15 mouse cellular contexts compared by ENCODE assay signal in genomic region chr8:126250486-126250885, GRCm38 (mm10). TPM values are rescaled to one million over a fixed set of nuclear protein-coding genes. Genes with fewer than 3 reads are reported as not detected.
"Had no signal": no experiment of that assay in that cellular context is flagged by ENCODE, and none has a peak within 500 bp of the region (broad histone marks: within the 10 kb centered on the region; RNA-seq: fewer than 3 reads in every experiment).

No protein-coding gene starts in this region.

- H3K27ac ChIP-seq: limb, embryonic 13.5 days; liver, embryonic 14.5 days; neural tube, embryonic 15.5 days; stomach, embryonic 15.5 days had no signal

- H3K27me3 ChIP-seq: neural tube, embryonic 15.5 days; stomach, embryonic 15.5 days had no signal

- H3K4me2 ChIP-seq: limb, embryonic 13.5 days; neural tube, embryonic 15.5 days; stomach, embryonic 15.5 days had no signal

- H3K4me1 ChIP-seq: limb, embryonic 13.5 days; neural tube, embryonic 15.5 days; stomach, embryonic 15.5 days had no signal

- H3K9ac ChIP-seq: limb, embryonic 13.5 days; liver, embryonic 14.5 days; neural tube, embryonic 15.5 days; stomach, embryonic 15.5 days had no signal

- H3K36me3 ChIP-seq: limb, embryonic 13.5 days; neural tube, embryonic 15.5 days; stomach, embryonic 15.5 days had no signal

- H3K9me3 ChIP-seq: limb, embryonic 13.5 days; neural tube, embryonic 15.5 days; stomach, embryonic 15.5 days had no signal

- DNase-seq: kidney, postnatal 14 days; left cerebral cortex, postnatal 4 days; lung, adult 18-20 months; midbrain, embryonic 14.5 days; right cerebral cortex, postnatal 4 days; spleen, adult 18-20 months; thymus, adult 2 months; thymus, postnatal 25 days had no signal

- H3K4me3 ChIP-seq: limb, embryonic 13.5 days; myocyte; neural tube, embryonic 15.5 days; stomach, embryonic 15.5 days had no signal

RNA-seq across cellular contexts. Expression of gene Slc35f3, which starts 47.9 kb away (rescaled TPM):
- total RNA-seq: liver, adult 2 months; megakaryocyte progenitor cell, adult 5-6 weeks had no signal
- polyA plus RNA-seq: liver, adult 2 months; liver, embryonic 14.5 days had no signal
